Mouse (Mus musculus): ENCODE measurements around the gene Prtg.

GRCm38 (mm10) chr9:72779004-72779403 lies 27.7 kb upstream of the Prtg start:
- TF ChIP-seq CTCF (IDR thresholded peaks at IDR 0.05; ENCODE audit: insufficient read depth, low read depth, low read length) (no peak), POLR2A (IDR thresholded peaks at IDR 0.05; ENCODE audit: insufficient read depth, low read depth, low read length) (no peak)
